Mouse (Mus musculus): ENCODE measurements around the gene Mrpl1. TPM values are rescaled to one million over a fixed set of nuclear protein-coding genes. Genes with fewer than 3 reads are reported as not detected.
A peak's percentile ranks its signal among the peaks of the same experiment; 100 is the strongest.

Gene Mrpl1
- total RNA-seq, 2 experiments from 2014 or later, result 29.4 to 32.1 TPM

DNA sequence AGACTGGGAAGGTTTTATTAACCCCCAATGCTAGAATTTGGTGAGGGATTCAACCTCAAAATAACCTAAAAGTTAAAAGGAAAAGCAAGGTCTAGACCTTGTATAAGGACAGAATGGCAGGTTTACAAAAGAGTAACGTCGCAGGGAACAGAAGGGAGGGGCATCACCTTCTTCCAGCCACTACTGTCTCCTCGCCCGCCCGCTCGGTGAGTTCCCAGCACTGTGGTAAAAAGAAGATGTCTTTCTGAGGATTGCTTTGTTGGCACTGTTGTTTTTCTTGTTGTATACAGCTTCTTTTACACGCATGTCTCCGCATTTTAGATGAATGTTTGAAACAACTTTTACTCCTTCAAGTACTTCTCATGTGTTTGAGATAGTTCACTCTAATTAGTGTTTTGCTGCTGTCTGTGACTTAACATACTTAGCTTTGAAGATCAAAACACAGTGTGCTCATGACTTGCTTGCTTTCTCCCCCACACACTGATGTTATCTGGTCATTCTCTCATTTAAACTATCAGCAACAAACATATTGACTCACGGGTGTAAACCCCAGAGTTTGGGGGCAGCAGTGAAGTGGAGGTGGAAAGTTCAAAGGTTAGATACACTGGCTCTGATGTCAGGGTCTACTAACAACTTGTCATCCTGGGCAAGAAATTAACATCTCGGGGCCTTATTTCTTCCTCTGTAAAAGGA is 7.7 kb upstream of the Mrpl1 start:
- intact Hi-C loops (cut with DNase I), result no loop called here
- no peak for DNase-seq (ENCODE audit: low spot score)

GRCm38 (mm10) chr5:96206897-96207296 is 2.4 kb upstream of the Mrpl1 start:
- intact Hi-C loops (cut with DNase I), result no loop called here
- DNase-seq (ENCODE audit: low spot score), result no peak

DNA sequence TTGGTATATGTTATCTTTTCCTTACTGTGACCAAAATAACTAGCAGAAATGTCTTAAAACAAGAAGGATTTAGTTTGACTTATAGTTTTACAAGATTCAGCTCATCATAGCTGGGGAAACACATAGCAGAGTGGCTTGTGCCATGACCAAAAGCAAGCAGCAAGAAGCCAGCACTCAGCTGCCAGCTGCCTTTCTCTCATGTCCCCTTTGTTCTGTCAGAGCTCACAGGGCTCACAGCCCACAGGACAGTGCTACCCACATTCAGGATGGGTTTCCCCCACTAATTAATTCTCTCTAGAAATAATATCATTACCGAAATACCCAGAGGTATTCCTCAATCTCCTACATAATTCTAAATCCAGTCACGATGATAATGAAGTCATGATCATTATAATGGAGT is 1.8 kb upstream of the Mrpl1 start:
- DNase-seq (ENCODE audit: low spot score), result no peak
- intact Hi-C loops (cut with DNase I), result no loop called here

DNA sequence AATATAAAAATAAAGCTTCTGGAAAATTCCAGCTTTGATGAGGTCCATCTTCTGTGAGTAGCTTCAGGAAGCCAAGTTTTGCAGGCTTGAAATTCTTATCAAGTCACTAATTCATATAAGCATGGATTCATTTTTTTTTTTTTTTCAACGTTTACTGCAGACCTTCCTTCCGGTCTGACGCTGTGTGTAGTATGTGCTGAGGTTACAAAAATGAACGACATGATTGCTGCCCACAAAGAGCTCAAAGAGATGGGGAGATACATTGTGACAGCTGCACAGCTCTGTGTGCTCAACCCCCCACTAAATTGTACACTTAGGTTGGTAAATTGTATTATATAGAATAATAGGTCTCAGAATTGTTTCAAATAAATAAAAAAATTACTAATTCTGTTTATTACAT is 750 bp upstream of the Mrpl1 start:
- intact Hi-C loops (cut with DNase I), result loop anchor here (2.0 kb wide), 1 partner anchor 48 kb away; no protein-coding TSS in a partner anchor
- no peak for DNase-seq (ENCODE audit: low spot score)

DNA sequence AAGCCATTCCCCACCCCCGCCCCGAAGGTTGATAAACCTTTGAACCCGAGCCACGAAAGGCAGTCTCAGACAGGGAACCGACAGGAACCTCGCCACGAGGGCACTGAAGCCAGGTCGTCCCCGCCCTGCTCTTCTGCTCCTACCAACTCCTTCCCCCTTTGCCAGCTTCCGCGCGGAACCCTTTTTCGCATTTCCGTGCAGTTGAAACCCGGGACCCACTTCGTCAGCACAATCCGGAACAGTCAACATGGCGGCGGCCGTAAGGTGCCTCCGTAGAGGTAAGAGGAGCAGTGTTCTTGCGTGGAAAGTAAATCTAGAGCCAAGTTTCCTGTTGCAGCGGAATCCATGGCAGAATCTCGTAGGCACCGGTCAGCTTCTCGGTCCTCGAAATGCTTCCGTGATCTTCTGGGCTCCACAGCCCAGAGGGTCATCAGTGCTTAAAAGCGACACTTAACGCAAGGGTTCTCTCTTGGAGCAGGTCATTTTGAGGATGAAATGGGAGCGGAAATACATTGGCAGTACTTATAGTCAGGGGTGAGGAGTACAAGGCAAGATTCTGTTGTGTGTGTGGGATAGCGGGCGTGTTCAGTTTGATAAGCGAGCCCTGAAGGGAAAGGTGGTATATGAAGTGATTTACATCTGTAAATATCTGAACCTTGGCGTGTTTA is 757 bp downstream of the Mrpl1 start:
- intact Hi-C loops (cut with DNase I), result loop anchor here (2.0 to 10.0 kb wide), 3 partner anchors 49 to 235 kb away; no protein-coding TSS in a partner anchor
- peak; percentile 84 for DNase-seq (ENCODE audit: low spot score)

GRCm38 (mm10) chr5:96218648-96219047 is 9.4 kb downstream of the Mrpl1 start:
- intact Hi-C loops (cut with DNase I), result loop anchor here (10.0 kb wide), 1 partner anchor 244 kb away; no protein-coding TSS in a partner anchor
- no peak for DNase-seq (ENCODE audit: low spot score)

DNA sequence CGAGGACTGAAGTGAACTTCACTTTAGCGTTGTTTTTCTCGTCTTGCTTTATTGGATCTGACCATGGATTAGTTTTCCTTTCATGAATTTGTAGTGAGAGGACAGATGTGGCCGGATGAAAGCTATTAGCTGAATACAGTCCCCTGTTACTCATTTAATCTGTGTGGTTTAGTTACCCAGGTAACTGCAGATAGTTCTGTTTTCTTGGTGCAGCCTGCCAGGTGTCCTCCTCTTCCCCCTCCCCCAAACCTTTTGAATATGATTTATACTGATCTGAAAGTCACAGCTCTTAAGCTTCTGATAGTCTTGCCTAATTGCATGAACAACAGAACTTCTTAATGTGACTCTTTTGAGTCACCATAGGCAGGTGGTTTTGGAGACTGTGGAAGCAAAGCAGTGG is 10.2 kb downstream of the Mrpl1 start:
- no peak for DNase-seq (ENCODE audit: low spot score)
- intact Hi-C loops (cut with DNase I), result loop anchor here (10.0 kb wide), 1 partner anchor 245 kb away; no protein-coding TSS in a partner anchor

DNA sequence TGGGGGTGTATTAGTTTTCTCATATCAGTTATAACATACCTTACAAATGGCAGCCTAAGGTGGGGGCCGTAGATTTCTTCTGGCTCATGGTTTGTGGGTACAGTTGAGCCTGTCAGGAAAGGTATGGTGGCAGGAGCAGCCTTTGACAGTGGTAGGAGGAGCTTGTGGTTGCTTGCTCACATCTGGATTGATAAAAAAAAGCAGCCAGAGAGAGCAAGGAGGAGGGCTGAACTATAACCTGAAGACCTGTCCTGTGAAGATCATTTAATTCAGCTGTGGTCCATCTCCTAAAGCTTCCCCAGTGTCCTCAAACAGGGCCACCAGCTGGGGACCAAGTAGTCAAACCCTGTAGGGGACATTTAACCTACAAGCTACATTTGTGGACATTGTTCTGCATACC is 12.0 kb downstream of the Mrpl1 start:
- intact Hi-C loops (cut with DNase I), result no loop called here
- DNase-seq (ENCODE audit: low spot score), result no peak

- intact Hi-C loops (cut with DNase I), result no loop called here
- peak; percentile 6 for DNase-seq (ENCODE audit: low spot score)
Observed at GRCm38 (mm10) chr5:96221812-96222585, 12.7 kb downstream of the Mrpl1 start.

- no peak for DNase-seq (ENCODE audit: low spot score)
- intact Hi-C loops (cut with DNase I), result no loop called here
Observed at GRCm38 (mm10) chr5:96222964-96223363, 13.7 kb downstream of the Mrpl1 start.

DNA sequence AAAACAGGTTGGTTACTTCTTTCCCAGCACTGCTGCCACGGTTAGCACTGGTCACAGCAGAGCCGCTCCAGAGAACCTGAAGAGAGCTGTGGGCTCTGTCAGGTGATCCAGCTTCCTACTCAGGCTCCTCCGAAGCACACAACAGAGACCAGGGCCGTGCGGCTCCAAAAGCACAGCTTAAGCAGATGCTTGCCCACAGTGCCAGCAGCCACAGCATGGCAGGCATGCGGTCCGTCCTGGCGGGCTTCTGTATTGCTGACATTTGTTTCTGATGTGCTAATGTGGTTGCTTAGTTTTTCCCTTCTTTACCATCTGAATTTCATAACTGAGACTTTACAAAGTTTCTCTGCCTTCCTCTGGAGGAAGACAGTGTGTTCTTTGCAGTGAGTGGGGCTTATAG is 17.2 kb downstream of the Mrpl1 start:
- intact Hi-C loops (cut with DNase I), result no loop called here
- DNase-seq (ENCODE audit: low spot score), result no peak

- intact Hi-C loops (cut with DNase I), result no loop called here
- DNase-seq (ENCODE audit: low spot score), result no peak
Observed at GRCm38 (mm10) chr5:96228967-96229366, 19.7 kb downstream of the Mrpl1 start.

- DNase-seq (ENCODE audit: low spot score), result no peak
- intact Hi-C loops (cut with DNase I), result no loop called here
Observed at GRCm38 (mm10) chr5:96238797-96239196, 29.5 kb downstream of the Mrpl1 start.

- no peak for DNase-seq (ENCODE audit: low spot score)
- intact Hi-C loops (cut with DNase I), result no loop called here
Observed at GRCm38 (mm10) chr5:96240856-96241255, 31.6 kb downstream of the Mrpl1 start.

GRCm38 (mm10) chr5:96244511-96244910 is 35.2 kb downstream of the Mrpl1 start:
- no peak for DNase-seq (ENCODE audit: low spot score)
- intact Hi-C loops (cut with DNase I), result no loop called here

DNA sequence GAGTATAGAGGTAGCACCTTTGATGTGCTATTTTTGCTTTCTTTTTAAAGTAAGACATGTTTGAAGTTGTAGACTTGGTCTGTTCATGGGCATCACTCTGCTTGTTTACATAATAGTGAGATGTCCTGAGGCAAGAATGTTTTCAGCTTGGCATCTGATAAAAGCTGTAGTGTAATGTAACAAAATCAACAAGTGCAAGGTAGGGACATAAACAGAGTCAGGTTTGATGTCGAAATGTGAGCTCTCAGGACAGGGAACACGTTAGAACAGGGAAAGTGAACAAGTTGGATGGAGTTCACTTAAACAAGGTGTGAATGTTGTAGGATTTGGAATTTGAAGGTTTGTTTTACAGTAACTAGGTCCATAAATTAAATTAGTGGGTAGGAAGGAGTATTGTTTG is 44.7 kb downstream of the Mrpl1 start:
- intact Hi-C loops (cut with DNase I), result no loop called here
- no peak for DNase-seq (ENCODE audit: low spot score)

- no peak for DNase-seq (ENCODE audit: low spot score)
- intact Hi-C loops (cut with DNase I), result no loop called here
Observed at GRCm38 (mm10) chr5:96255166-96255565, 45.9 kb downstream of the Mrpl1 start.

GRCm38 (mm10) chr5:96258210-96258609 is 48.9 kb downstream of the Mrpl1 start:
- intact Hi-C loops (cut with DNase I), result no loop called here

GRCm38 (mm10) chr5:96267017-96267702 is 57.9 kb downstream of the Mrpl1 start:
- intact Hi-C loops (cut with DNase I), result loop anchor here (1.0 to 10.0 kb wide), 3 partner anchors 410 to 788 kb away; no protein-coding TSS in a partner anchor
- no peak for DNase-seq (ENCODE audit: low spot score)

More at GRCm38 (mm10) chr5:96258210-96258609, 48.9 kb downstream of the Mrpl1 start:
- no peak for DNase-seq (ENCODE audit: low spot score)

DNA sequence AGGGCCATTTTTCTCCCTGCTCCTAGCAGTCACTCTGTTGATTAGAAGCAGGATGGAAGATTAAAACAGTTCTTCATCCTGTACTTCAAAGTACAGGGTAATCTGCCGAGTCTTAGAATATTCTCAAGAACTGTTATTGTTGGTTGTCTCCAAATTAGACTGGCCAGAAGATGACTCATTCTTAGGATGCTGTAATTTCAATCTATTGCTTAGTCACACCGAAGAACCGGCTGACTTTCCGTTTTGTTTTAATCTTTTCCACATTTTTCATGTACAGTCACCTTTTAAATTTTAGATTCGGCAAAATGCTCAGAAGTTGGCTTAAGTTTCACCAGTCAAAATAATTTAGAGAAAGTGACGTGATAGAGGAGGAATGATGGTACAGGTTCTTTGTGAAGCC is 61.8 kb downstream of the Mrpl1 start:
- intact Hi-C loops (cut with DNase I), result no loop called here
- DNase-seq (ENCODE audit: low spot score), result no peak

All from heart, postnatal 25 days (tissue).